Mouse (Mus musculus) megakaryocyte, embryonic 14.5 days (primary cell): ENCODE results near the gene Uchl5.

Experiments
- FLI1 ChIP-seq: IDR thresholded peaks from 2 replicates; pipeline ENCODE4 v1.6.1; 2012; ENCODE audit warnings: low read length, inconsistent platforms, mixed read lengths
- GATA1 ChIP-seq: IDR thresholded peaks from 3 replicates; pipeline ENCODE4 v1.6.1; 2012; ENCODE audit warnings: mixed read lengths, low read length, inconsistent platforms, borderline replicate concordance

- TF ChIP-seq GATA1 (no peak), FLI1 (no peak)
Observed at GRCm38 (mm10) chr1:143740581-143740980, 36.5 kb upstream of the Uchl5 start.
